Mouse (Mus musculus): ENCODE results near the gene Fbxl5.

Gene Fbxl5

DNA sequence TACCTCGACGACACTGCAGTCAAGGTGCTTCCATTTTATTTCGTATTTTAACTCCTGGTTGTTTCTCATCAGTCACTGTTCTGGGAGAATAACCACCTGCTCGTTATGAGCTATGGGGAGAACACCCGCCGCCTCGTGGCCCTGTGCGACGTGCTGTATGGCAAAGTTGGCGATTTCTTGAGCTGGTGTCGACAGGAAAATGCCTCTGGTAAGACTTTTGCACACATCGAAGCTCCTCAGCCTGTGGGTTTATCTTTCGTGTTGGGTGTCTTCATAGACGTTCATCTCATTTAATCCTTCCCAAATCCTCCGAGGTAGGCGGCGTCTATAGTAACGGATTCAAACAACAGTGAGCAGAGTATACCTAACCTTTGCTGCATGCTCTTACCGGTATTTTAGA is at the start of gene Fbxl5:
Gene Fbxl5, minus strand, starts transcription at position 101 of the 400 bp plus-strand sequence.
- DNase-seq: no peak

DNA sequence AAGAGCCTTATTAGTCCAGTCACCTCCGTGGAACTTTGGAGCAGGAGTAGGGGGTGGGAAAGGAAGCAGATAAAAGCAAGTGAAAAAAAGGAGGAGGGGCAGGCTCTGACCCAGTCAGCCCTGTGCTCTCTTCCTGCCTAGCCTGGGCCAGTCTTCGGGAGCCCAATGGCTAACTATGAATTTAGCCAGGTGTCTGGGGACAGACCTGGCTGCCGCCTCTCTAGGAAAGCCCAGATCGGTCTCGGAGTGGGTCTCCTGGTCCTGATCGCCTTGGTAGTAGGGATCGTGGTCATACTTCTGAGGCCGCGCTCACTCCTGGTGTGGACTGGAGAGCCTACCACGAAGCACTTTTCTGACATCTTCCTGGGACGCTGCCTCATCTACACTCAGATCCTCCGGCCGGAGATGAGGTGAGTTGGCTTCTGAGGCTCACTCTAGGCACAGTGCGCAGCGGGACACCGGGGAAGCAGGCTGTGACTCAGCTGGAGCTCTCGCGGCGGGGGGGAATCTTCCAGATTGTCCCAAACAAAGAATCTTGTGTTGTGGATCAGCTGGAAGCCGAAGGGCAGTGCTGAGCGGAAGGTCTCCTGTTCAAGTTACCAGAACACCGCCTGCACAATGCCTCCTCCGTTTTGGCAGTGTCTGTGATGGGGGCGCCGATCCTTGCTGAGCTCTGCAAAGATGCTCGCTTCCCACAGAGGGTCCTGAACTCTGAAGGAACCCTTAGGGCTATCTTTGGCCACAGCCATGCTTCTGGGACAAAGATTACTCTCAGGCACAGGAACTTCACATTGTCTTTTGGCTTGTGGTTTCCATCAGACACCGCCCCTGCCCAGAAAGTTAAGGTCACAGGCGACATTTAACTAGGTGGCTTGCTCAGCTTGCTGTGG is 47.5 kb upstream of the Fbxl5 start:
- peak; percentile 38 for DNase-seq

DNA sequence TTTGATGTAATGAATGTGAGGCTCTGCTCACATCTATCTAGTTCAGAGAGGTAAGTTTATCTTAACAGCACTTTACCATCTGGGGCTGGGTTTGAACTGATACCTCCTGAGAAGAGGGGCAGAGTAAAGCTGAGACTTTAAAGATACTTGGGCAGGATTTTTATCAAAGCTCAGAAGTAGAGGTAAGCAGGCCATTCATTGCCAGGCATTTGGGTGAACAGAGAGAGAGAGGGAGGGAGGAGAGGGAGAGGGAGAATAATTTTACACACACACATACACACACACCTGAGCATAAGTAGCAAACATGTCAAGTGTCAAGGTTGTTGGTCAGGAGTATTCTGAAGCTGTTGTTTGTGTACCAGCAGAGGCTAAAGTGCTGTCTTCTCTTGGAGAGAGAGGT is 46.8 kb upstream of the Fbxl5 start, which contains the start of gene Cd38:
Gene Cd38, plus strand, starts transcription at position 301 of the 400 bp plus-strand sequence.
- no peak for DNase-seq

DNA sequence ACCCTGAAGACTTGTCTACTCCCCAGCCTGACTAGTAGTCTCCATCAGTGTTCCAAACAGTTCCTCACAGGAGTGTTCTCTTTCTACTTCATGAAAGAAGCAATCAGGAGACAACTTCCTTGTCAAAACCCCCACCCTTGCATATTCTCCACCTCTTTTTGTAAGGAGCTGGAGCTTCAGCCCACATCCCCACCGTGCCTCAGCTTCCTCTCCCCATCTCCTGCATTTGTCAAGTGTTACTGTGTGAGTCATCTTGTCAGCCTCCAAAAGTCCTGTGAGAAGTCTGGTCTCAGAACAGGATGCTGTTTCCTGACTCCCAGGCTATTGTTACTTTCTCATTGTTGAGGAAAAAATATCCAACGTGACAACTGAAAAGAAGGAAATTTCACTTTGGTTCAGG is 43.9 kb upstream of the Fbxl5 start:
- DNase-seq: no peak

DNA sequence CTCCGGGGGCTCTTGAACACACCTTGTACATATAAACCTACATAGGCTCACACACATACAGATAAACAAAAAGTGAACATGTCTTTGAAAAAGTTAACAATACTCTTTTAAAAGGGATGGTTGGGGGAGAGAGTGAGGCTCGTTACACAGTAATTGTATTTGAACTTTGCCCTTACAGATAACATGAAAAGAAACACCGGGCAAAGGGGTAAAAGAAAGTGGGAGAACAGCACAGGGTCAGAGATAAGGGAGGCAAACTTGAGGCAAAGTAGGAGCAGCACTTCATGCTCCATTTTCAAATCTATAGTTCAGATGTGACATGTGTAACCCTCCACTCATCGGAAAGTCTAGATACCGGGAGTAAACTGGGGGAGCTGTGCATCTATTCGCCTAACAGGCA is 42.2 kb upstream of the Fbxl5 start:
- DNase-seq: no peak

DNA sequence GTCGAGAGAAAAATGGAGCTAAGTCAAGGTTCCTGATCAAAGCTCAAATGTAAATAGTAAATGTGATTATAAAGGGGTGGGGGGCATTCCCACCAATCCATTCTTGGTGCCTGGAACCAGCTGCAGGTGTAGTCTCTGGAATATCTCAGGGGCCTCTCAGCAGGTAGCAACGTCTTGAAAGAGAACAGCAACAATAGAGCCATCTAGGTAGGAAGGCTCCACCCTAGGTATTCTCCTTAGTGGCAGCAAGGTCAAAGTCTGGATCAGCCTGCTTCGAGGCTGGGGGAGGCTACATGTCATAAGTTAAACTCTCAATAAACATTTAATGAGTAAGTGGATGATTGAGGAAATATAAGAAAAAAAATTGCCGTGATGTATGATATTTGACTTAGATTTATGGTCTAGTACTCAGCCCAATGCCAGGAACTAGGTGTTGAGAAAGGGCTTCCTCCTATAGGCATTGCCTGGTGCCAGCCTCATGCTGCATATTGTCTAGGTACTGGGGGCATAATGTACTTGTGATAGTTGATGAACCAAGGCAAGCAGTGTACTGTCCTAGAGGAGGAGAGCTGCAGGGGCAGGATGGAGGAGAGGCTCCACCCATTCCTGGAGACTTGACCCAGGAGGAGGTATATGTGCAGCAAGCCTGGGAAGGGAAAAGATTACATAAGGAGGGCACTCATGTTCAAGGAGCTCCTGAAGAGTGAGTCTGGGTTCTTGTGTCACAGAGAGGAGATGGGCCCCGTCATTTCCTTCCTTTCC is 39.4 kb upstream of the Fbxl5 start:
- no peak for DNase-seq

DNA sequence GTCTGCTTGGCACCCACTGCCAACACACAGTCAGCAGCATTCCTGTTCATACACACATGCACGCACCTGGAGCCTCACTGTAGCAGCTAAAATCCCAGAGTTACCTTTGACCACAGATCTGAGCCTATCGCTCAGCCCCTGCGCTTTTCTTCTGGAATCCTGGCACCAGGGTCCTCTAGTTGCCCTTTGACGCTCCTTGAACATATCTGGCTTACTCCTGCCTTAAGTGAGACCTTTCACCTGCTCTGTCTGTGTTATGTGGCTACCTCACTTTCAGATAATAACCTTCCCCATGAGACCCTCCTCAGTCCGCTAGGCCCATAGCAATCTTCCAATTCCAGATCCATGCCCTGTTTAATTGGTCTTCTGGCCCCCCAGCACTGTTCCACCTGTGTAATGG is 38.7 kb upstream of the Fbxl5 start:
- no peak for DNase-seq

DNA sequence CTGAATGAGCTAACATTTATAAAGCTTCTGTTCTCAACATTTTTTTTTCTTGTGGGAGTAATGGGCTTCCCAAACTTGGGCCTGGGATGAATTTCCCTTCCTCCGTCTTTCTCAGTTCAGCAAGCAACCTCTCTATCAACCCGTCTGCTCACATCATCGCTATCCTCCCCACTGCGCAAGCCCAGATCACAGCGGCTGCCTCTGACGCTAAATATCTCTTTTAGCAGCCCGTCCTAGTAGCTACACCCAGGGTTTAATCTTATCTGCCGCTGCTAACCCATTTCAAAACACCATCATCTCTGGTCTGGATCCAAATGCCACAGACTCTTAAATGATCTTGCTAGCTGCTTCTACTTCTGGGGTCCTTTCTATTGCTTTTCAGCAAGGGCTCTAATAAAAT is 38.2 kb upstream of the Fbxl5 start:
- DNase-seq: no peak

DNA sequence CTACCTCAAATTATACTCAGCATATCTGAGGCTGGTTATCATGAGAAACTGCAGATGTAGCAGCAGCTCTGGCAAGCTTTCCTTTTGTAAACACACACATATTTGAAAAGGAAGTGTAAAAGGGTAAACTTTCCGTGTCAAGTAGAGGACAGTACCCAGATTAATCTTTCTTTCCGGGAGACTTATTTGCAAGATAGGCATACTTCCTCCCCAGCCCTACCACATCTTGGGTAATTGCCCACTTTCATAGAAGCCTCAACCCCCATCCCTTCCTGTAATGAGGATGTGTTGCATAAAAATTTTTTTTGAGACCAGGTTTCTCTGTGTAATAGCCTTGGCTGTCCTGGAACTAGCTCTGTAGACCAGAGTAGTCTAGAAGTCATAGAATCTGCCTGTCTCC is 34.3 kb upstream of the Fbxl5 start:
- DNase-seq: no peak

DNA sequence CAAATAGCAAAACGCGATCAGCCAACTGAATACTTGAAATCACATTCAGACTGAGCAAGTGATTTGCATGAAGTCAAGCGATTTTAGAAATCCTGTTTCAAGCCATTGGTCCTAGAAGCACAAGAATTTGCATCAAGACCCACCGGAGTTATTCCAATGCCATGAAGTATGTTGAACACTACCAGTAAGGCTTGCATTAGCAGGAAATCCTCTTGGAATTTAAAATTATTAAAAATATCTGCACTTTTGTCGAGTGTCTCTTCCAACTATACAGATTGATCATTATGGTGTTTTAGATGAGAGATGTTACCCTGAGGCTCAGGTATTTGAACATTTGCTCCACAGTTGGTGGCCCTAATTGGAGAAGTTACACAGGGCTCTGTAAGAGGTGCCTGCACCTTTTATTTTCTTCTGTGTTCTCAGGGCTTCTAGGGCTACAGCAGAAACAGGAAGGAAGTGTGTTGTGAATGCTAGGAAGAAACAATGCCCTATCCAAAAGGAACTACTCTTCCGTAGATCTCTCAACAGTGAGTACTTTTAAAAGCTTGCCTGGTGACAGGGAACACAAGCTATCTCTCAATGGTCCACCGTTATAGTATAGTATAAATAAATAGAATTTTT is 32.5 kb upstream of the Fbxl5 start:
- DNase-seq: no peak

DNA sequence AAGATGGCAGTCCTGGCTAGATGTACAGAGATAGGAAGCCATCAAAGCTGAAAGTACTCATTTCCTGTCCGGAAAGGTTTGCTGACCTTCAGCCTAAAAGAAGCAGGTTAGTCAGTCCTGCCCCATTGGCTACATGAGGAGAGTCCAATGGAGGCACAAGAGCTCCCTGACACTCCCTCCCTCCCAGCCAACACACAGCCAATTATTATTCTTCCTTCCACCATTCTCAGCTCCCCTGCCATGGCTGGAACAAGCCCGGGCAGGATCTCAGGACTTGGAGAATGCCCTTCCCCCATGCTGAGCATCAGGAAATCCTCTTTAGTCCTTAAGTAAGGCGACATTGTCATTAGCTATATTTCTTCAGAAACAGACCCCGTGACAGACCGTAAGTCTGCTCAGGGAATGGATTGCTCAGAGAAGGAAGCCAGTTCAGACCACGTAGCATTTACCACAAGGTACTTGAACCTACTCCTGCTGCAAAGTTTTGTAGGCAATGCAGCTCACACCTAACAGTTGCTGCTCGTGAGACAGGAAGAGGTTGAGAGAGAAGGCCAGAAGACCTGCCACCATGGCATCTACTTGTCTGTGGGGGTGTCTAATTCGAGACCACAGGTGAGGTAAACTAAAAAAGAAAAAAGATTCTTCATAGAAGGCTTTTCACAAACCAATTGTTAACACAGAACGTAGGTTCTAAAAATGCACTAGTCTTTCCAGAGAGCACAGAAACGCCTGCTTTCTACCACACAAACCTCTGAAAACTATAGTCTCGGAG is 31.8 kb upstream of the Fbxl5 start:
- DNase-seq: no peak

DNA sequence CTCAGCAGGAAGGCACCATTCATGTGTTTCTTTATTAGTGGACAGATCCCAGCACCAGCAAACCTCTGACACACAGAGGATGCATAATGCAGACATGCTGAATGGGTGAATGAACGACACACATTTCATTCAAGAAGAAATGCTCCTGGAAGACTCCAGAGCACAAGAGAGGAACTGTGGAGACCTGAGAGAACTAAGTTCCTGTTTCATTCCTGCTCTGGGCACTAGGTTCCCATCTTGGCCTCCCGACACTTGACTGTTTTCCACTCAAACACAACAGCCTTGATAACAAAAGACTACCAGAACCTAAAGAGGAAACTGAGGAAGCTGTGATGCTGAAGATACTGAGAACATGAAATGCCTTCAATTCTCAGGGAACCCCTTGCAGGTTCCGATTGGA is 26.8 kb upstream of the Fbxl5 start:
- DNase-seq: no peak

DNA sequence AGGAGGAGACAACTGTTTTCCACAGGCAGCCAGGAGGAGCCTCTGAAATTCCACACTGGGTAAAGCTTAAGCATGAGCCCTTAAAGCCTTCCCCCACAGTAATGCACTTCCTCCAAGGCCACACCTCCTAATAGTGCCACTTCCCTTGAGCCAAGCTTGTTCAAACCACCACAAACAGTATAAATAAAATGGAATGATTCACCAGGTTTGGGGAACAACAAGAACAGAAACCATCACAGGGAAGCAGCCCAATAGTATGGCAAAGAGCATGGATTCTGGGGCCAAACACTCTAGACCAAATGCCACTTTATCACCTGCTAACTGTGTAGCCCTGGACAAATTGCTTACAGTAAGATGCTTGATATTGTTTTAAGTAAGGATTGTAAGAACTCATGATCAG is 26.1 kb upstream of the Fbxl5 start:
- no peak for DNase-seq

DNA sequence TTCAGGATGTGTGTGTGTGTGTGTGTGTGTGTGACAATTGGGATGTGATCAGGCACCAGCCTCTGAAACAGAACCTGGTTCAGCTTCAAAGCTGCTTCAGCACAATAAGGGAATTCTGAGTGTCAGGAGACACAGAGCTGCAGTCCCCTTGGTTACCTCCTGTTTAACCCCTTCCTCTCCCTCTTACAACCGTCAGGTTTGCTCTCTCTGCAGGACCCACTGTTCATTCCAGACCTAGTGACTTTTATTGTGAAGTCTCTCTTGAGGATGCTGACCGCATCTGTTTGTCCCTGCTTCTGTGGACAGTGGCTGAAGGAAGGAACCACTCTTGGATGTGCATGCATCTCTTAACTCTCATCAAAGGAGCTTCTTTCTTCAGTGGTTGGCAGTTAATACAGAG is 24.8 kb upstream of the Fbxl5 start:
- no peak for DNase-seq

DNA sequence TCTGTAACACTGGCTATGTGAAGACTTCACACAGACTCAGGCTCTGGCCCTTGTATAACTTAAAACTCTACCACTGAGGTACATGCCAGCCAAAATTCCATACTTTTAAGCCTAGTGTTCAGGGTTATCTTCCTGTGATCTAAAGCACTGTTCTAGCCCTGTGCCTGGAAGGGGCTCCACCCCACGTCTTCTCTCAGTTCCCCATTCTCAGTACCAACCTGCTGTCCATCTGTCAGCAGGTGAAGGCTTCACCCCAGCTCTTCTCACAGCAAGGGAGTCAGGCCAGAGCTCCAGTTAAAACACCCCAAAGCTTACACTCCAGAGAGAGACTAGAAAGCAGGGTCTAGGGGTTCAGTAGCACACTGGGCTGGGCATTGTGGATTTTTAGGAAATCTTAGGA is 24.2 kb upstream of the Fbxl5 start:
- DNase-seq: no peak

DNA sequence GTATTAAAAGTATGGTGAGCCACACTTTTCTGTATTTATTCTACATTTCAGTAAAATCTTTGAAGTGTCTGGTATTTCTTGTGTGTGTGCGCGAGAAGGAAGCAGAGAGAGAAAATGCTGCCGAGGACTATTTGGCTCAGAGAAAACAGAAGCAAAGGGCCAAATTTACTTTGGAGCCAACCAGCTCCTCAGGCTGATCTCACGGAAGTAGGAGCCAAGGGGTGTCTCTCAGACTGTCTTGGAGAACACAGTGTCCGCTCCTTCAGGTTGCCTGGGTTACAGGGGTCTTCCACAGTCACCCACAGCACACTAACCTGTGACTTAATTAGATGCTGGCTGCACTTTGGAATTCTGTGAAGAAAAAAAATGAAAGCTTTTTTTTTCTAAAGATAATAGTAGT is 23.6 kb upstream of the Fbxl5 start:
- DNase-seq: no peak

DNA sequence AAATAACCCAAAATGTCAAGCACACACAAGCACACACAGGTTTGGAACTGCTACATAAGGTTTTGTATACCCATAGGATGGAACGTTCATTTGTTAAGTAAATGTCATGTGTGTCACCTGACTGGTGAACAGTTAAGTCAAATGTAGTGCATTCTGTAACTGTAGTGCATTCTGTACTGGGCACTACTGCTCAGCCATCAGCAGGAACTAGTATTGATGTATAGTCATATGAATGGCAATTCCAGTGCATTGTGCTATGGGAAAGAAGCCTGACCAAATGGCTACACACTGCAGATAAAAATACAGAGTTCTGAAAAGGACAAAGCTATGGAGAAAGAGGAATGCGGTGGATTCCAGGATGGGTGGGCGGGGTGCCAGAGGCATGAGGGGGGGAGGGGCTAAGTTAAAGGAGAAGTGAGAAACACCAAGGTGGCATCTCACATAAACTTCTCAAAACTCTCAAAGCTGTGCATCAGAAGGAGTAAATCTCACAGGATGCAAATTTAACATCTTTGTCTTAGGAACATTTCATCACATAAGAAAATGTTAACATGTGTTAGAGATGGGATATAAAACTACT is 21.2 kb upstream of the Fbxl5 start:
- DNase-seq: no peak

DNA sequence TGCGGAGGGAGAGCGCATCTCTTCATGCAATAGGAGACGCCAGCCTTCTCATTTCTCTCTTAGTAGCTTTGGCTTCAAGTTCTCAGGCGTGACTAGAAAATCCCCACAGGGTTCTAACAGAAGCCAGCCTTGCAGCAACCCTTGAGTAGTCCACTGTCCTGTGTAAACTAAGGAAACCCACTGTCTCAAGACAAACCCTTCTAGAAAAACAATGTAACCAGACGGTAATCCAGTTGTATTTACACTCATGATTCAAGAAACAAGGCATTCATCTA is 20.5 kb upstream of the Fbxl5 start:
- peak; percentile 21 for DNase-seq

DNA sequence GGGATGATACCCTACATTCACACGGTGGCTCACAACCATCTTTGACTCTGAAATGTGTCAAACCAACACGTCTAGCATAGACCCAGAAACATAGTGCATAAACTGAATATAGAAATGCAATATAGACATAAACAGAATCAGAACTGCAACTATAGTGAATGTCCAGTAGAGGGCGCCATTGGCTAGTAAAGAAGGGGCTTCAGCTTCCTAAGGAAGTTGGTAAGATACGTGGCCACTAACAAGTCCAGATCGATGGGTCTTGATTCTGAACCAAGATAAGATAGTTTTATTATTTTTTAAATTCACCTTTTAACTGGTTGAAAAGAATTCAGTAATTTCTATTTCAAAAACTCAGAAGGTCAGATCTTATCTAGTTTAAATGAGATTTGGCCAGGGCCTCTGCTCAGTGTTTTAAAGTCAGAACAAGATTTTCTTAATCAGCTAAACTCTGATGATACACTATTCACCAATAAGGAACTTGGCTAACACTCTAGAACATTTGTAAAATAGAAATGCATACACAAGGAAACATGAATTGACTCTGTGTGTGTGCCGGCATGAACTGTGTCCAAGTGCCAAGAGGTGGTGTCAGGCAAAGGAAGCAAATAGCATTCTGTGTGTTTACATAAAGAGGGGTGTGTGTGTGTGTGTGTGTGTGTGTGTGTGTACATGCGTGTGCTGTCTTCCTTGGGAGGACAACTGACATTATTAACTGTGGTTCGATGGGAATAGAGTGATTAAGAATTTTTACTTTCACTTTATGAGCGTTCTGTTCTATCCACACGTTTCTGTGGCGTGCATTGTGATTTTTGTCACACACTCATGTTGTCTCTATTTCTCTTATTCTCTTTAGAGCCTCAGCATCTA is 19.9 kb upstream of the Fbxl5 start:
- DNase-seq: no peak

DNA sequence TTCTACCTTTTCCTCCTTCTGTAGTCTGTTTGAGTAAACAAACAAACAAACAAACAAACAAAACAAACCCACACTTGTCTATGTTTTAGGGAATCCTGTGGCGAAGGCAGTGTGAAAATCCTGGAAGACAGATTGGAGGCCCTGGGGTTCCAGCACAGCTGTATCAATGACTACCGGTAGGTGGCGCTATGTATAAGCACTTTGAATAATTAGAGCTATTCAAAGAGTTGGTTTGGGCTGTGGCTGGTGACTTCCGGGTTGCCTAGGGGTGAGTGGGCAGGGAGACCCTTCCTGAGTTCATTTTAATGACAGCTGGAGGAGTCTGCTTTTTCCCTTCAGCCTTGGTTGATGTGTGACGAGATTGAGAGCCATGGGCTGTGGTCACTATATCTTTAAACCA is 15.9 kb upstream of the Fbxl5 start:
- peak; percentile 31 for DNase-seq

DNA sequence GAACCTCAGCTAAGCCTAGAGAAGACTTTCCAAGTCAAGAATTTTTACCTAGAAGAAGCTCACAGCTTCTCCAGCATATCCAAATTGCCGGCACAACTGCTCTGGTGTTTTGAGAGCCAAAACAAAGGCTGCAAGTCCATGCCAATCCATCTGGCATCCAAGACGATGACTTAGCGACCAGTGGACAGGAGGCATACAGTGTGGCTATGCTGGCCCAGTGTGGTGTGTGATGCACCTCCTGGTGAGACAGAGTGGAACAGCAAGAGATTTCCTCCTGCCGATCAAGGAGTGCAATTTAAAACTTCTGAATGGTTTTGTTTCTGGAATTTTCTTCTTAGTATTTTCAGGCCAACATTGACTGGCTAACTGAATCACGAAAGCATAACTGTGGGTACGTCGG is 15.2 kb upstream of the Fbxl5 start:
- DNase-seq: no peak

DNA sequence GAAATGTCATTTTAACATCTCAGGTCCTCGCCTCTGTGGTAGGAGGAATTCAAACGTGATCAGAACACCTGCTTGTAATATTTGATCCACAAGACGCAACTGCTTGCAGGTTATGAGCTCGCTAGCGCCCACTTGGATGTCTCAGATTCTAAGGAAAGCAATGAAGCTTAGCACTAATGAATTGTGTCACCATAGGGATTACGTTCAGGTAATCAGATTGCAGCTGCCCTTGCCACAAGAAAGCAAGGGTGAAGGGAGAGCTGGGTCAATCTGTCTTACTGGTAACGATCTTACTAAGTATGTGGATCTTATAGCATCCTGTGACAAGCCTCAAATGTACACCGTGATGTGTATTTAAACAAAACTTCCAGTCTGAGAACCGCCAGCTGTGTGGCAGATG is 5.9 kb upstream of the Fbxl5 start:
- no peak for DNase-seq

All from kidney, adult 18-20 months (tissue).